Mouse (Mus musculus): Measurements from ENCODE around the gene Kat14. TPM values are rescaled to one million over a fixed set of nuclear protein-coding genes. Genes with fewer than 3 reads are reported as not detected.

The Kat14 gene
- 51.3 and 53.3 TPM in 2 replicates for polyA plus RNA-seq (2016; fragmentation: Nextera tagmentation; extraction: Ambion mirVana)

GRCm38 (mm10) chr2:144368400-144369019 is at the start of gene Kat14, which contains the start of gene Pet117:
TSS of gene Kat14 (plus strand) at chr2:144368983.
TSS of gene Pet117 (plus strand) at chr2:144368996.
- Histone ChIP-seq H3K4me2 (replicated peaks) (peak within 1 kb of the TSS; percentile 72), H3K27me3 (no peaks in the 10 kb centered on the region), H3K36me3 (peaks cover 6% of the 10 kb centered on the region), H3K4me3 (peak within 1 kb of the TSS; percentile 87), H3K9ac (peak within 1 kb of the TSS; percentile 80), H3K4me1 (peaks cover 12% of the 10 kb centered on the region; the same call in 1 of the 2 replicates), H3K9me3 (no peaks in the 10 kb centered on the region), H3K27ac (peak within 1 kb of the TSS; percentile 94)
- ATAC-seq (ENCODE audit: insufficient number of reproducible peaks, insufficient read depth, low FRiP score, low TSS enrichment), result peak; percentile 90
- WGBS, result 7% methylated on average over 32 of the region's 38 CpGs

GRCm38 (mm10) chr2:144324218-144324617 is 44.6 kb upstream of the Kat14 start:
- Histone ChIP-seq H3K27me3 (peaks cover 25% of the 10 kb centered on the region), H3K36me3 (no peaks in the 10 kb centered on the region), H3K27ac (no peak overlapping the region), H3K9ac (no peak overlapping the region), H3K9me3 (no peaks in the 10 kb centered on the region), H3K4me1 (no peaks in the 10 kb centered on the region), H3K4me3 (no peak overlapping the region), H3K4me2 (replicated peaks) (no peak overlapping the region)
- whole genome bisulfite sequencing, result 68% methylated on average over 3 of the region's 3 CpGs
- ATAC-seq (ENCODE audit: insufficient number of reproducible peaks, insufficient read depth, low FRiP score, low TSS enrichment), result no peak

GRCm38 (mm10) chr2:144329451-144329850 is 39.3 kb upstream of the Kat14 start:
- Histone ChIP-seq H3K9ac (no peak overlapping the region), H3K4me2 (replicated peaks) (peak overlapping the region; percentile 24; the same call in 1 of the 2 replicates), H3K4me3 (no peak overlapping the region), H3K27ac (no peak overlapping the region), H3K27me3 (peaks cover 74% of the 10 kb centered on the region), H3K36me3 (no peaks in the 10 kb centered on the region), H3K4me1 (peaks cover 25% of the 10 kb centered on the region), H3K9me3 (no peaks in the 10 kb centered on the region)
- WGBS, result 3% methylated on average over 8 of the region's 10 CpGs
- no peak for ATAC-seq (ENCODE audit: insufficient number of reproducible peaks, insufficient read depth, low FRiP score, low TSS enrichment)

GRCm38 (mm10) chr2:144329937-144330336 is 38.8 kb upstream of the Kat14 start:
- H3K4me1 ChIP-seq, result peaks cover 25% of the 10 kb centered on the region
- no peak overlapping the region for H3K4me3 ChIP-seq
- no peak for ATAC-seq (ENCODE audit: insufficient number of reproducible peaks, insufficient read depth, low FRiP score, low TSS enrichment)
- H3K9ac ChIP-seq, result no peak overlapping the region
- H3K27ac ChIP-seq, result no peak overlapping the region
- 3% methylated on average over 10 of the region's 10 CpGs for WGBS
- peaks cover 79% of the 10 kb centered on the region for H3K27me3 ChIP-seq
- peak overlapping the region; percentile 24 for H3K4me2 ChIP-seq (replicated peaks)
- H3K9me3 ChIP-seq, result no peaks in the 10 kb centered on the region
- no peaks in the 10 kb centered on the region for H3K36me3 ChIP-seq

GRCm38 (mm10) chr2:144330352-144330959 is 38.3 kb upstream of the Kat14 start:
- peak overlapping the region; percentile 93 for H3K4me2 ChIP-seq (replicated peaks)
- no peaks in the 10 kb centered on the region for H3K9me3 ChIP-seq
- H3K27me3 ChIP-seq, result peaks cover 84% of the 10 kb centered on the region
- ATAC-seq (ENCODE audit: insufficient number of reproducible peaks, insufficient read depth, low FRiP score, low TSS enrichment), result no peak
- no peaks in the 10 kb centered on the region for H3K36me3 ChIP-seq
- peak overlapping the region; percentile 49 for H3K4me3 ChIP-seq
- H3K9ac ChIP-seq, result peak overlapping the region; percentile 36
- WGBS, result under 1% methylated on average over 41 of the region's 41 CpGs
- peaks cover 25% of the 10 kb centered on the region for H3K4me1 ChIP-seq
- no peak overlapping the region for H3K27ac ChIP-seq

GRCm38 (mm10) chr2:144330960-144331371 is 37.8 kb upstream of the Kat14 start:
- peaks cover 25% of the 10 kb centered on the region for H3K4me1 ChIP-seq
- peaks cover 87% of the 10 kb centered on the region for H3K27me3 ChIP-seq
- no peak overlapping the region for H3K27ac ChIP-seq
- under 1% methylated on average over 48 of the region's 50 CpGs for WGBS
- peak overlapping the region; percentile 49 for H3K4me3 ChIP-seq
- H3K9me3 ChIP-seq, result no peaks in the 10 kb centered on the region
- 0 out of 2 replicates have a peak, but pooled peaks have one; percentile 10 for ATAC-seq (ENCODE audit: insufficient number of reproducible peaks, insufficient read depth, low FRiP score, low TSS enrichment)
- no peaks in the 10 kb centered on the region for H3K36me3 ChIP-seq
- H3K4me2 ChIP-seq (replicated peaks), result peak overlapping the region; percentile 93
- H3K9ac ChIP-seq, result peak overlapping the region; percentile 36

- H3K36me3 ChIP-seq, result no peaks in the 10 kb centered on the region
- no peaks in the 10 kb centered on the region for H3K9me3 ChIP-seq
- H3K27me3 ChIP-seq, result peaks cover 82% of the 10 kb centered on the region
- 0 out of 2 replicates have a peak, but pooled peaks have one; percentile 32 for ATAC-seq (ENCODE audit: insufficient number of reproducible peaks, insufficient read depth, low FRiP score, low TSS enrichment)
- under 1% methylated on average over 62 of the region's 62 CpGs for WGBS
- peak within 1 kb of the TSS; percentile 49 for H3K4me3 ChIP-seq
- peak within 1 kb of the TSS; percentile 37 for H3K9ac ChIP-seq
- H3K4me1 ChIP-seq, result peaks cover 25% of the 10 kb centered on the region
- H3K27ac ChIP-seq, result no peak within 1 kb of the TSS
- H3K4me2 ChIP-seq (replicated peaks), result peak within 1 kb of the TSS; percentile 93
Observed at GRCm38 (mm10) chr2:144331401-144332302, 37.1 kb upstream of the Kat14 start, which contains the start of gene Ovol2. TSS of gene Ovol2 (minus strand) at chr2:144332146.

- Histone ChIP-seq H3K4me2 (replicated peaks) (peak overlapping the region; percentile 93), H3K27me3 (peaks cover 78% of the 10 kb centered on the region), H3K36me3 (no peaks in the 10 kb centered on the region), H3K9me3 (no peaks in the 10 kb centered on the region), H3K4me1 (peaks cover 25% of the 10 kb centered on the region), H3K4me3 (peak overlapping the region; percentile 49), H3K9ac (no peak overlapping the region), H3K27ac (no peak overlapping the region)
- WGBS, result 1% methylated on average over 9 of the region's 9 CpGs
- ATAC-seq (ENCODE audit: insufficient number of reproducible peaks, insufficient read depth, low FRiP score, low TSS enrichment), result no peak
Observed at GRCm38 (mm10) chr2:144332486-144332885, 36.3 kb upstream of the Kat14 start.

GRCm38 (mm10) chr2:144333138-144333842 is 35.5 kb upstream of the Kat14 start:
- H3K27me3 ChIP-seq, result peaks cover 72% of the 10 kb centered on the region
- WGBS, result 5% methylated on average over 28 of the region's 28 CpGs
- no peak overlapping the region; the same call in 1 of the 2 replicates for H3K9ac ChIP-seq
- H3K4me2 ChIP-seq (replicated peaks), result peak overlapping the region; percentile 93
- peak overlapping the region; percentile 49 for H3K4me3 ChIP-seq
- H3K9me3 ChIP-seq, result no peaks in the 10 kb centered on the region
- no peak overlapping the region for H3K27ac ChIP-seq
- no peak for ATAC-seq (ENCODE audit: insufficient number of reproducible peaks, insufficient read depth, low FRiP score, low TSS enrichment)
- peaks cover 25% of the 10 kb centered on the region for H3K4me1 ChIP-seq
- no peaks in the 10 kb centered on the region for H3K36me3 ChIP-seq

- Histone ChIP-seq H3K4me3 (no peak overlapping the region), H3K4me1 (0 out of 2 replicates have a peak, but pooled peaks cover 3% of the 10 kb centered on the region), H3K4me2 (replicated peaks) (no peak overlapping the region), H3K27ac (no peak overlapping the region), H3K9me3 (no peaks in the 10 kb centered on the region), H3K9ac (no peak overlapping the region), H3K27me3 (peaks cover 33% of the 10 kb centered on the region), H3K36me3 (no peaks in the 10 kb centered on the region)
- no peak for ATAC-seq (ENCODE audit: insufficient number of reproducible peaks, insufficient read depth, low FRiP score, low TSS enrichment)
- 54% methylated on average over 3 of the region's 3 CpGs for WGBS
Observed at GRCm38 (mm10) chr2:144337230-144337629, 31.6 kb upstream of the Kat14 start.

- Histone ChIP-seq H3K36me3 (no peaks in the 10 kb centered on the region), H3K4me3 (no peak overlapping the region), H3K27me3 (peaks cover 29% of the 10 kb centered on the region), H3K9ac (no peak overlapping the region), H3K27ac (no peak overlapping the region), H3K4me2 (replicated peaks) (no peak overlapping the region), H3K4me1 (no peaks in the 10 kb centered on the region), H3K9me3 (no peaks in the 10 kb centered on the region)
- 72% methylated on average over 8 of the region's 8 CpGs for WGBS
- no peak for ATAC-seq (ENCODE audit: insufficient number of reproducible peaks, insufficient read depth, low FRiP score, low TSS enrichment)
Observed at GRCm38 (mm10) chr2:144337701-144338100, 31.1 kb upstream of the Kat14 start.

All from embryonic facial prominence, embryonic 12.5 days (tissue).